Mouse (Mus musculus): ENCODE data around the gene Fam213b.

GRCm38 (mm10) chr4:154864271-154864771 lies 34.6 kb downstream of the Fam213b start:
- TF ChIP-seq CTCF (IDR thresholded peaks at IDR 0.05; ENCODE audit: low read depth, low read length): peak; percentile 67
- TF ChIP-seq POLR2A (IDR thresholded peaks at IDR 0.05; ENCODE audit: extremely low read depth, insufficient read depth, low read length): no peak

All from liver, adult 2 months (tissue).